Mouse (Mus musculus): ENCODE measurements around the gene Homer1. TPM values are rescaled to one million over a fixed set of nuclear protein-coding genes. Genes with fewer than 3 reads are reported as not detected.

Homer1 gene
- polyA plus RNA-seq, 2 experiments = 3.0 to 3.7 TPM

- DNase-seq (ENCODE audit: low read depth in 3 of 3, low spot score in 3 of 3) (no peak), ATAC-seq (ENCODE audit: insufficient read depth) (no peak)
- Histone ChIP-seq H3K36me3 (replicated peaks; ENCODE audit: control insufficient read depth, insufficient read depth, low read depth) (no peaks in the 10 kb centered on the region), H3K9me3 (ENCODE audit: control insufficient read depth, low read length) (no peaks in the 10 kb centered on the region), H3K4me3 (ENCODE audit: insufficient read depth in 1 of 2, low read depth in 2 of 2, low read length in 2 of 2) (no peak overlapping the region), H3K9ac (replicated peaks) (no peak overlapping the region), H3K27ac (no peak overlapping the region), H3K4me1 (replicated peaks; ENCODE audit: control insufficient read depth in 2 of 2, insufficient read depth in 2 of 2, low read length in 1 of 2) (no peaks in the 10 kb centered on the region; a peak in 1 of 4 replicates), H3K27me3 (ENCODE audit: control insufficient read depth, insufficient read depth, low read length) (no peaks in the 10 kb centered on the region), H3K4me2 (ENCODE audit: low read depth) (no peak overlapping the region)
- no peak for TF ChIP-seq CTCF (IDR thresholded peaks at IDR 0.05; ENCODE audit: low read depth)
- WGBS (ENCODE audit: insufficient replicate concordance) = 72% methylated on average over 2 of the region's 2 CpGs
Measured at GRCm38 (mm10) chr13:93418292-93418691, 118.9 kb downstream of the Homer1 start.

- Histone ChIP-seq H3K36me3 (replicated peaks; ENCODE audit: control insufficient read depth, insufficient read depth, low read depth) (no peaks in the 10 kb centered on the region), H3K4me1 (replicated peaks; ENCODE audit: control insufficient read depth in 2 of 2, insufficient read depth in 2 of 2, low read length in 1 of 2) (peaks cover 4 to 5% of the 10 kb centered on the region in 2 experiments; a peak in 3 of 4 replicates), H3K9me3 (ENCODE audit: control insufficient read depth, low read length) (no peaks in the 10 kb centered on the region), H3K9ac (replicated peaks) (no peak overlapping the region; the same call in 1 of the 2 replicates), H3K27me3 (ENCODE audit: control insufficient read depth, insufficient read depth, low read length) (no peaks in the 10 kb centered on the region), H3K4me2 (ENCODE audit: low read depth) (no peak overlapping the region), H3K27ac (no peak overlapping the region), H3K4me3 (ENCODE audit: insufficient read depth in 1 of 2, low read depth in 2 of 2, low read length in 2 of 2) (no peak overlapping the region)
- TF ChIP-seq EP300 (IDR thresholded peaks at IDR 0.05; ENCODE audit: low read depth) = no peak
- TF ChIP-seq CTCF (IDR thresholded peaks at IDR 0.05; ENCODE audit: low read depth) = no peak
- ATAC-seq (ENCODE audit: insufficient read depth) (no peak), DNase-seq (ENCODE audit: low read depth in 3 of 3, low spot score in 3 of 3) (no peak)
- 74% methylated on average over 2 of the region's 2 CpGs for WGBS (ENCODE audit: insufficient replicate concordance)
Measured at GRCm38 (mm10) chr13:93419779-93420178, 120.3 kb downstream of the Homer1 start.

GRCm38 (mm10) chr13:93423224-93423623 is 123.8 kb downstream of the Homer1 start:
- Histone ChIP-seq H3K4me2 (ENCODE audit: low read depth) (no peak overlapping the region), H3K36me3 (replicated peaks; ENCODE audit: control insufficient read depth, insufficient read depth, low read depth) (no peaks in the 10 kb centered on the region), H3K4me1 (replicated peaks; ENCODE audit: control insufficient read depth in 2 of 2, insufficient read depth in 2 of 2, low read length in 1 of 2) (peaks cover 23 to 24% of the 10 kb centered on the region in 2 experiments), H3K9me3 (ENCODE audit: control insufficient read depth, low read length) (no peaks in the 10 kb centered on the region), H3K27me3 (ENCODE audit: control insufficient read depth, insufficient read depth, low read length) (no peaks in the 10 kb centered on the region), H3K4me3 (ENCODE audit: insufficient read depth in 1 of 2, low read depth in 2 of 2, low read length in 2 of 2) (no peak overlapping the region), H3K27ac (no peak overlapping the region), H3K9ac (replicated peaks) (no peak overlapping the region)
- WGBS (ENCODE audit: insufficient replicate concordance) = 65% methylated on average over 2 of the region's 2 CpGs
- no peak for TF ChIP-seq CTCF (IDR thresholded peaks at IDR 0.05; ENCODE audit: low read depth)
- TF ChIP-seq EP300 (IDR thresholded peaks at IDR 0.05; ENCODE audit: low read depth) = no peak
- ATAC-seq (ENCODE audit: insufficient read depth) (no peak), DNase-seq (ENCODE audit: low read depth in 3 of 3, low spot score in 3 of 3) (no peak)

GRCm38 (mm10) chr13:93427920-93428876 is 128.8 kb downstream of the Homer1 start:
- Histone ChIP-seq H3K9ac (replicated peaks) (peak overlapping the region; percentile 63), H3K27ac (peak overlapping the region; percentile 99), H3K27me3 (ENCODE audit: control insufficient read depth, insufficient read depth, low read length) (no peaks in the 10 kb centered on the region), H3K9me3 (ENCODE audit: control insufficient read depth, low read length) (no peaks in the 10 kb centered on the region), H3K4me1 (replicated peaks; ENCODE audit: control insufficient read depth in 2 of 2, insufficient read depth in 2 of 2, low read length in 1 of 2) (peaks cover 40 to 41% of the 10 kb centered on the region in 2 experiments), H3K4me3 (ENCODE audit: insufficient read depth in 1 of 2, low read depth in 2 of 2, low read length in 2 of 2) (peak overlapping the region in 1 of 2 experiments; percentile 14; a peak in 1 of 4 replicates), H3K4me2 (ENCODE audit: low read depth) (peak overlapping the region; percentile 66), H3K36me3 (replicated peaks; ENCODE audit: control insufficient read depth, insufficient read depth, low read depth) (peaks cover 3% of the 10 kb centered on the region; the same call in 1 of the 2 replicates)
- WGBS (ENCODE audit: insufficient replicate concordance) = 39% methylated on average over 5 of the region's 5 CpGs
- TF ChIP-seq EP300 (IDR thresholded peaks at IDR 0.05; ENCODE audit: low read depth) = peak; percentile 97
- no peak for TF ChIP-seq CTCF (IDR thresholded peaks at IDR 0.05; ENCODE audit: low read depth)
- peak; percentile 82 to 89 (median 87) for DNase-seq (ENCODE audit: low read depth in 3 of 3, low spot score in 3 of 3)
- peak; percentile 96 for ATAC-seq (ENCODE audit: insufficient read depth)

- H3K9me3 ChIP-seq (ENCODE audit: control insufficient read depth, low read length) = no peaks in the 10 kb centered on the region
- peaks cover 35 to 40% of the 10 kb centered on the region in 2 experiments for H3K4me1 ChIP-seq (replicated peaks; ENCODE audit: control insufficient read depth in 2 of 2, insufficient read depth in 2 of 2, low read length in 1 of 2)
- H3K36me3 ChIP-seq (replicated peaks; ENCODE audit: control insufficient read depth, insufficient read depth, low read depth) = peaks cover 6% of the 10 kb centered on the region
- peak overlapping the region; percentile 99 for H3K27ac ChIP-seq
- DNase-seq (ENCODE audit: low read depth in 3 of 3, low spot score in 3 of 3) (no peak), ATAC-seq (ENCODE audit: insufficient read depth) (no peak)
- H3K27me3 ChIP-seq (ENCODE audit: control insufficient read depth, insufficient read depth, low read length) = no peaks in the 10 kb centered on the region
- H3K9ac ChIP-seq (replicated peaks) = peak overlapping the region; percentile 63
- WGBS (ENCODE audit: insufficient replicate concordance) = 85% methylated on average over 1 of the region's 1 CpGs
- H3K4me2 ChIP-seq (ENCODE audit: low read depth) = peak overlapping the region; percentile 66
- H3K4me3 ChIP-seq (ENCODE audit: insufficient read depth in 1 of 2, low read depth in 2 of 2, low read length in 2 of 2) = no peak overlapping the region
- no peak for TF ChIP-seq EP300 (IDR thresholded peaks at IDR 0.05; ENCODE audit: low read depth)
- TF ChIP-seq CTCF (IDR thresholded peaks at IDR 0.05; ENCODE audit: low read depth) = no peak
Measured at GRCm38 (mm10) chr13:93429205-93429604, 129.8 kb downstream of the Homer1 start.

All from liver, embryonic 14.5 days (tissue).